Mouse (Mus musculus): ENCODE results near the gene Ythdf1.

DNA sequence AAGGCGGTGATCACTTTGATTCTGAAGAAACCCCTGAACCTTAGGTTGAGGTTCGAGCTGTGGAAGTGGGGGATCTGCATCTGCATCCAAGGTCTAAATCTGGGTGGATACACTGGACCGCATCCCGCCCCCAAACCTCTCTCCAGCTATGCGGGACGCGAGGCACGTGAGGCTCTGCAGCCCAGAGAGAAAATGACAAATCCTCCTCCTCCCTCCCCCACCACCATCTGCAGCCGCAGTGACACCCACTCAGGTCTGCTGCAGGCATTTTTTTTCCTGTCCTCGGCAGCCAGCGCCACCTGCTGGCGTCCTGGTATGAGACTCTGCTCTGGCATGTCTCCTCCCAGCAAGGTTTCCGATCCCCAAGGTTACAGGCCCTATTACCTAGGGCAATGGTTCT, 26.0 kb downstream of the Ythdf1 start:
- TF ChIP-seq CHD1 (IDR thresholded peaks at IDR 0.05; ENCODE audit: low read depth, low read length), result no peak
- no peak for TF ChIP-seq POLR2A (IDR thresholded peaks at IDR 0.05; ENCODE audit: control insufficient read depth in 1 of 2, insufficient read depth in 1 of 2, low read depth in 1 of 2, low read length in 2 of 2, poor library complexity in 1 of 2)
- TF ChIP-seq CTCF (IDR thresholded peaks at IDR 0.05 in 2 of 3, conservative IDR thresholded peaks at IDR 0.05 in 1 of 3; ENCODE audit: control insufficient read depth in 1 of 3, insufficient read depth in 1 of 3, low read depth in 2 of 3, low read length in 3 of 3, poor library complexity in 1 of 3, severe bottlenecking in 1 of 3), result peak; percentile 29 to 61 (median 45); a peak in 4 of 6 replicates
- no peak for TF ChIP-seq E2F4 (IDR thresholded peaks at IDR 0.05; ENCODE audit: borderline replicate concordance, low read depth, low read length)
- TF ChIP-seq ZC3H11A (IDR thresholded peaks at IDR 0.05; ENCODE audit: low read depth, low read length), result no peak
- no peak for TF ChIP-seq MXI1 (IDR thresholded peaks at IDR 0.05; ENCODE audit: low read depth, low read length)
- TF ChIP-seq POLR2AphosphoS2 (IDR thresholded peaks at IDR 0.05; ENCODE audit: low read length), result no peak
